Mouse (Mus musculus): ENCODE measurements around the gene Csnk1g1.

Gene Csnk1g1

DNA sequence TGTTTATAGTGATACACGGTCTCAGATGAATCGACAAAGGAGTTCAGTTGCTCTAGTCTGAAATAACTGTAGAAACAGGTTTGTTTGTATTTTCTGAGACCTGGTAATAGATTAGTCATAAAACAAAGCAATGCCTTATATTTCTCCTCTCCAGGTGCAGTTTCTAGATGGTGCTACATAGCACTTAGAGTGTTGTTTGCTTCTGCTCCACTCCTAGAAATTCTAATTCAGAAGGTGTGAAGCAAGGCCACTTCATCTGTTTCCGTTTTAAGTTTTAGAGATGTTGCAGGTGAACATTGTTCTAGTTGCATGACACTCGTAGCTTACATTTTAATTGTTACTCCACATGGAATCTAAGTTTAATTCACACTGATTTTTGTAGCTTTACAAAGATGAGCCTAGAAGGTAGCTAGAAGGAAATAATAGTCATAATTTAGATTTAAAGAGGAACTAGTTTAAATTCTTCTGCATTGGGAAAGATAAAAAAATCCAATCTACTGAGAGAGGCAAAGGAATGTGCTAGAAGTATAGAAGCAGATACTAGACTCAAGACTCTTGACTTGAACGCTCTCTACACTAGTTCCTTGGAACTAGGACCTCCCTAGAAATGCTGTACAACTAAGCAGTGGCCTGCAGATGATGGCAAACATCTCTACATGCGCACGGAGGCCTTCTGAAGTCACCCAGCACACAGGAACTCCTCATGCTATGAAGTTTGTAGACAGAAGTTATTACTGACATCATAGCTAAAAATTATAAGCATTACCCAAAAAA, 87.1 kb downstream of the Csnk1g1 start:
- DNase-seq (ENCODE audit: low read depth, low spot score): no peak

GRCm38 (mm10) chr9:65998965-65999364, 90.2 kb downstream of the Csnk1g1 start:
- no peak for DNase-seq (ENCODE audit: low read depth, low spot score)

- peak; percentile 93 for DNase-seq (ENCODE audit: low read depth, low spot score)
Measured at GRCm38 (mm10) chr9:66004380-66004779, 95.7 kb downstream of the Csnk1g1 start.

DNA sequence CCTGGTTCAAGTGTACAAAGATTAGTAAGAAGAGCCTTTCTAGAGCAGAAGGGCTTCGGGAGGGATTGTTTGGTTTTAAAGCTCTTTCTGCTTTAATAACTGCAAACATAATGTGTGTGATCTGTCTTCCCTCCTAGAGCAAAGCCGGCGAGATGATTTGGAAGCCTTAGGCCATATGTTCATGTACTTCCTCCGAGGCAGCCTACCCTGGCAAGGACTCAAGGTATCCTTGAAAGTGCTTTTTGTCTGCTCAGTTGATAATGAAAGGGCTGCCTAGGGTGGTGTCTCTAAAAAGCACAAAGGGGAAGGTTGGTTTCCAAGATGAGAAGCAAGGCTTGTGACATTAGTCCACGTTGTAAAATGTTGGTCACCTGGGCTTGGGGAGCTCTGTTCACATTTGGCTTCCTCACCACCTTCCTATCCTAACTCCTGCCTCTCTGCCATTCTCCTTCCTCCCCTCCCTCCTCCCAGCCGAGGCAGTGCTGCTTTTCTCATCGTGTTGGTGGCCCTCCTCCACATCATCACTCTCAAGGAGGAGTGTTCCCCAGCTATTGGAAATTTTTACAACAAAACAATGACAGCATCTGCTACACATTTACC, 99.0 kb downstream of the Csnk1g1 start:
- DNase-seq (ENCODE audit: low read depth, low spot score): peak; percentile 82

GRCm38 (mm10) chr9:66020601-66021000, 111.9 kb downstream of the Csnk1g1 start:
- DNase-seq (ENCODE audit: low read depth, low spot score): no peak

- peak; percentile 85 for DNase-seq (ENCODE audit: low read depth, low spot score)
Measured at GRCm38 (mm10) chr9:66038082-66038481, 129.4 kb downstream of the Csnk1g1 start.

DNA sequence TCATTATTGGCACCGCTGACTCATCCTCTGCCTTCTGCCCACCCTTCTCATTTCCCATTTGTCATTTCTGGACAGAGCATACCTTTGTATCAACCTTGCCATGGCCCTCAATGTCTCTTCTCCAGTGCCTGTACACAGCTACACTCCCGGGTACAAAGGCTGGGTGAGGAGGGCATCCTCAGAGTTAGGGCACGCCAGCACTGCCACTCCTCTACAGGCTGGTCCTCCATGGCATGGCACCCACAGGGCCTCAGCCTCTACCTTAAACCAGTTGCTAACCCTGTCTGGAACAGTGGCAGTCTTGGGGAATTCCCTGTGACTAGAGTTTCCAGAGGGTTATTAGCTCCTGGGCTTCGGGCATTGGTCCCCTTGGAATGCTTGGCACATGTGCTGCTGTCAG, 129.9 kb downstream of the Csnk1g1 start:
- no peak for DNase-seq (ENCODE audit: low read depth, low spot score)

- peak; percentile 50 for DNase-seq (ENCODE audit: low read depth, low spot score)
Measured at GRCm38 (mm10) chr9:66039290-66039689, 130.6 kb downstream of the Csnk1g1 start.

DNA sequence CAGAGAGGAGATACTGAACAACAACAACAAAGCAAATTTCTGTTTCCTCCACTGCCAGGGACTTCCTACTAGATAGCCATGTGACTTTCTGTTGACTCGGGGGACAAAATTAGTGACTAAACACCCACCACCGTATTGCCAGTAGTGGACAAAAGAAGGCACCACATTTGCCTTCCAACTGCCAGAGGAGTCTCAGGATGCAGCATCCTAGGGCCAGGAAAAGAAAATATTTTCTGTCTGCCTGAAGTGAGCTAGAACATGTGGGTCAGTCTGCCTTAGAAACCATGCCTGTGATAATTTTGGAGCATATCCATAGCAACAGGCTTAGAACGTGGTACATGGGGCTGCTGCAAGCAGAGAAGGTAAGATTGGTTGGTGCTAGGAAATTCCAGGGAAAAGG, 132.1 kb downstream of the Csnk1g1 start:
- peak; percentile 74 for DNase-seq (ENCODE audit: low read depth, low spot score)

DNA sequence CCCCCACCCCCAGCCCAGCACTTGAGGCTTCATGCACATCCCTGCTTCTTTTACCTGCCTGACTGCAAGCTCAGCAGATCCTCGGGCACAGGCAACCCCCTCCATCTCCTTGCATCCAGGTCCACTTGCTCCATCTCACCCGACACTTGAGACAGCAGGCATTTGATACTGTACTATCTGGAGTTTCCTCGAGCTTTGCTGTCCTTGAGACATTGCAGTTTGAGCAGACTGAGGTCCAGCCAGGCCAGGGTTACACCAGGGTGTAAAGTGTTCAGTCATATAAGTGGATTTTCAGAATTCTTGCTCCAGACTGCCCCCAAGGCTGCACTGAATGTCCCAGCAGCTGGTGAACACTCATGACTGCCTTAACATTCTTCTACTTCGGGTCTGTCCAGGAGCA, 133.6 kb downstream of the Csnk1g1 start:
- DNase-seq (ENCODE audit: low read depth, low spot score): no peak

DNA sequence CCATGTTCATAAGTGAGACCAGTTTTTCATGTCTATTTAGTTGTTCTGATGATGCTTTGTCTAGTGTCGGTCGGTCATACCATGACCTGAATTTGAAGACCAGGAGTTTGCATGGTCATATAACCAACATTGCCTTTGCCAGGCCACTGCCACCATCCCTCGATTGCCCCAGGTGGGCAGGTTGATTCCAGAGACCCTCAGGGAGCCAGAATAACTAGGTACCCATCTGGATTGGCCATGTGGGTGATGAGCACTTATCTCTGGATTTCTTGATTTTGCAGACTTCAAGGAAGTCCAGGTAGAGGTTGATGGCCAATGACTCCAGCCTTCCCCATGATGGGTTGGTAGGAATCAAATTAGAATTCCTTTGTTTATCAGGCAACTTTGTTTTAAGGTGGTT, 134.5 kb downstream of the Csnk1g1 start:
- no peak for DNase-seq (ENCODE audit: low read depth, low spot score)

DNA sequence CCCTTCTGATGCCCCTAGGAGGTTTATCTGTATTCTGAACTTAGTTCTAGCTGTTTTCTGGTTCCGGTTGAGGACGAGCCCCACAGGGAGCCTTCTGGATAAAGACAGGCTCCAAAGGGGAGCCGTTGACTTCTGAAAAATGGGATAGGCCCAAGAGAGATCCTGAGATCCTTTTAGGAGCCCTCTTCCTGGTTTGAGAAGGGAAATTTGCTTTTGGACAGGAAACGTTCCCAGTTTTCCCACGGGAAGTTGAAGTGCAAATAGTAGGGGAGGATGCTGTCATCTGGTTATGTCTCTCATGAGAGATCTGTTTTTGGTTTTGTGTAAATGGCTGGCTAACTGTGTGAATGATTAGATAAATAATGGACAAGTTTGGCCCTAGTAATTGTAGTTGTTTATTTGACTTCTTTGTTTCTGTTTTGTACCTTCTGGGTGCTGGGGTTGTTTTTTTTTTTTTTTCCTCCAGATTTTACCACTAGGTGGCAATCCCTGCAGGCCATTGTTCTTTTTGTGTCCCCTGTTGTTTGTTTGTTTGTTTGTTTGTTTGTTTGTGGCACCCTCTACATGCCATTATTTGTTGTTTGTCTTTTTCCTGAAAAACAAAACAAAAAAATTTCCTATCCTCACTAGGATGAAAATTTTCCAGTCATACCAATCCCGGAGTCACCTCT, 141.3 kb downstream of the Csnk1g1 start:
- DNase-seq (ENCODE audit: low read depth, low spot score): no peak

DNA sequence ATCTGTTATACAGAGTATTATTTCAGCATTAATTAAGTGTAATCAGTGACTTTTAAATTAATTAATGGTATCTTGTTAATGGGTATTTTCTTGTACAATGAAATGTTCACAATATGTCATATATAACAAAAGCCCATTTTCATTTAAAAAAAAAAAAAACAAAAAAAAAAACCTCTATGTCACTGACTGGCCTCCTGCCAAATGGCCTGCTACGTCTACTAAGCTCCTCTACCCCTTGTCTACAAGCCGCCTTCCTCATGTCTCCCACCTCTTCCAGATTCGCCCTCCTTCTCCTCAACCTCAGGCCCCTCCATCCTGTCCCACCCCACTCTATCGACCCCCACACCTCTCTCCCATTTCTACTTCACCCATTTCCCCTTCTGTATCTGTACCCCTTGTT, 142.8 kb downstream of the Csnk1g1 start:
- DNase-seq (ENCODE audit: low read depth, low spot score): no peak

- DNase-seq (ENCODE audit: low read depth, low spot score): no peak
Measured at GRCm38 (mm10) chr9:66052731-66053130, 144.0 kb downstream of the Csnk1g1 start.

GRCm38 (mm10) chr9:66053620-66054019, 144.9 kb downstream of the Csnk1g1 start:
- DNase-seq (ENCODE audit: low read depth, low spot score): no peak

- peak; percentile 99 for DNase-seq (ENCODE audit: low read depth, low spot score)
Measured at GRCm38 (mm10) chr9:66059583-66060307, 151.0 kb downstream of the Csnk1g1 start, which contains the start of gene Ppib. Ppib (plus strand) TSS chr9:66060222.

DNA sequence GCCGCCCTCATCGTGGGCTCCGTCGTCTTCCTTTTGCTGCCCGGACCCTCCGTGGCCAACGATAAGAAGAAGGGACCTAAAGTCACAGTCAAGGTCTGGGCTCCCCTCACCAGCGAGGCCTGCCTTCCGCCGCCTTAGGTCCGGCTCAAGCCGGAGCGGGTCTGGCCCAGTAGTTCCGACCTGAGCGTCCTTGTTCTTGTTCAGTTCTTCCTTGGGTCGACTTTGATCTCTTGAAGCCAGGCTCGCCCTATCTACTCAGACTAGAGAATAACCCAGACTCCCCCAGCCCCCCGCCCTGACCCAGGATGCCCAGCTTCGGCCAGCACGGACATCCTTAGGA, 151.6 kb downstream of the Csnk1g1 start:
- DNase-seq (ENCODE audit: low read depth, low spot score): no peak

- peak; percentile 26 for DNase-seq (ENCODE audit: low read depth, low spot score)
Measured at GRCm38 (mm10) chr9:66060986-66061385, 152.3 kb downstream of the Csnk1g1 start.

GRCm38 (mm10) chr9:66061656-66062055, 152.9 kb downstream of the Csnk1g1 start:
- no peak for DNase-seq (ENCODE audit: low read depth, low spot score)

- no peak for DNase-seq (ENCODE audit: low read depth, low spot score)
Measured at GRCm38 (mm10) chr9:66063446-66063845, 154.7 kb downstream of the Csnk1g1 start.

- DNase-seq (ENCODE audit: low read depth, low spot score): no peak
Measured at GRCm38 (mm10) chr9:66064316-66064715, 155.6 kb downstream of the Csnk1g1 start.

GRCm38 (mm10) chr9:66066791-66067190, 158.1 kb downstream of the Csnk1g1 start:
- no peak for DNase-seq (ENCODE audit: low read depth, low spot score)

Data from brain, adult 2 months (tissue).